Mouse (Mus musculus) heart, embryonic 10.5 days (tissue): Measurements from ENCODE around the gene Josd2. TPM values are rescaled to one million over a fixed set of nuclear protein-coding genes. Genes with fewer than 3 reads are reported as not detected.

Experiments
- DNase-seq: peaks from one replicate; pipeline ENCODE4 v3.0.0-alpha.2; 2017; ENCODE audit warnings: low spot score
- H3K27ac ChIP-seq: fragments of 300-500 bp; sonication (generic); 2 replicates; pipeline ENCODE4 v1.5.1; 2016; ENCODE audit warnings: mild to moderate bottlenecking
- H3K27me3 ChIP-seq: fragments of 300-500 bp; sonication (generic); 2 replicates; pipeline ENCODE4 v1.6.1; 2016; ENCODE audit warnings: mild to moderate bottlenecking; ENCODE audit not compliant: poor library complexity, insufficient read depth, severe bottlenecking
- H3K36me3 ChIP-seq: fragments of 300-500 bp; sonication (generic); 2 replicates; pipeline ENCODE4 v1.6.1; 2016; ENCODE audit warnings: mild to moderate bottlenecking, moderate library complexity
- H3K4me1 ChIP-seq: fragments of 300-500 bp; sonication (generic); 2 replicates; pipeline ENCODE4 v1.6.1; 2016; ENCODE audit warnings: mild to moderate bottlenecking
- H3K4me3 ChIP-seq: fragments of 300-500 bp; sonication (generic); 2 replicates; pipeline ENCODE4 v1.5.1; 2016; ENCODE audit warnings: mild to moderate bottlenecking, moderate library complexity
- H3K9me3 ChIP-seq: fragments of 300-500 bp; sonication (generic); 2 replicates; pipeline ENCODE4 v1.6.1; 2016; ENCODE audit warnings: mild to moderate bottlenecking, moderate library complexity
- WGBS: fragments of 180-500 bp; shearing (Covaris S2); methylation state at CpG from one replicate; pipeline ENCODE4 v1.1.7; 2016; 5-methylcytosine and 5-hydroxymethylcytosine counted together
- polyA plus RNA-seq: library from polyadenylated mRNA; unstranded; fragments of >200 nt; fragmentation: Nextera tagmentation; extraction: Ambion mirVana; gene quantifications from 2 replicates; pipeline ENCODE4 v1.2.1, GENCODE M21; 2016

Gene Josd2
- polyA plus RNA-seq, 1 experiment from 2014 or later = 158 TPM

DNA sequence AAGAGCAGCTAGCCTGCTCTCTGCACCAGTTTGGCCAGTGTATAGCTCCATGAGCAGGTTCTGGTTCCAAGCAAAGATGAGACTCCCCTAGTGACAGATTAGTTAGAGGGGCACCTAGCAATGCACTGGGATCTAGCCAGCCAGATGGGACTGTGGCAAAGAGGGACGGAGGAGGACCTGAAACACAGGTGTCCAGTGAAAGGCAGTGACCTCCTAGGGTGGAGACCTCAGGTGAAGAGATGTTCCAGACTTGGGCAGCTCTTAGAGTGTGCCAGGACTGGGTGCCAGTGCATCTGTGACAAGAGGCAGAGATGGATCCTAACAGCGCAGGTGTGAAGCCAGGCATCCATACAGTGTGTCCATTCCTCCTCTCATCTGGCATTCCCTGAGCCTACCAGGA is 28.1 kb upstream of the Josd2 start:
- Histone ChIP-seq H3K9me3 (no peaks in the 10 kb centered on the region), H3K4me3 (no peak overlapping the region), H3K4me1 (peaks cover 33% of the 10 kb centered on the region), H3K36me3 (no peaks in the 10 kb centered on the region), H3K27ac (no peak overlapping the region), H3K27me3 (peaks cover 95% of the 10 kb centered on the region)
- no peak for DNase-seq
- 66% methylated on average over 2 of the region's 2 CpGs for WGBS

DNA sequence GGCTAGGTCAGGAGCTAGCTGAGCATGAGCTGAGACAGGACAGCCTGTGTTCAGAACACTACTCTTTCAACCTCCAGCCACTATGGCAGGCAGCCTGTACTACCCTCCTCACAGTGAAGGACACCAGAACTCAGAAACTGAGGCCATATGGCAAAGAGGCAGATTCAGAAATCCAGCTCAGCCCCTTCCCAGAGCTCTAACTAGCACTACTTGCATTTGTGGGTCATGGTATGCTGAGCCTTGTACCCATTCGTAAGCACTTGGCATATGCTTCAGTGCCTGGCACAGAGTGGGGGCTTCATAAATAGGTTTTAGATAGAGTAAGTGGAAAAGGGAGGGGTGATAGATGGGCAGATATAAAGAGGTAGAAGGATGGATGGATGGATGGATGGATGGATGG is 27.3 kb upstream of the Josd2 start:
- no peaks in the 10 kb centered on the region for H3K36me3 ChIP-seq
- peaks cover 41% of the 10 kb centered on the region for H3K4me1 ChIP-seq
- no peak overlapping the region for H3K4me3 ChIP-seq
- no peak overlapping the region for H3K27ac ChIP-seq
- DNase-seq = no peak
- no peaks in the 10 kb centered on the region for H3K9me3 ChIP-seq
- WGBS = 80% methylated on average over 1 of the region's 1 CpGs
- H3K27me3 ChIP-seq = peaks cover 95% of the 10 kb centered on the region

GRCm38 (mm10) chr7:44441180-44441579 is 26.6 kb upstream of the Josd2 start:
- Histone ChIP-seq H3K4me3 (peak overlapping the region; percentile 63), H3K36me3 (no peaks in the 10 kb centered on the region), H3K27me3 (peaks cover 95% of the 10 kb centered on the region), H3K27ac (peak overlapping the region; percentile 90; the same call in 1 of the 2 replicates), H3K9me3 (no peaks in the 10 kb centered on the region), H3K4me1 (peaks cover 48% of the 10 kb centered on the region)
- DNase-seq = no peak
- 8% methylated on average over 1 of the region's 1 CpGs for WGBS

DNA sequence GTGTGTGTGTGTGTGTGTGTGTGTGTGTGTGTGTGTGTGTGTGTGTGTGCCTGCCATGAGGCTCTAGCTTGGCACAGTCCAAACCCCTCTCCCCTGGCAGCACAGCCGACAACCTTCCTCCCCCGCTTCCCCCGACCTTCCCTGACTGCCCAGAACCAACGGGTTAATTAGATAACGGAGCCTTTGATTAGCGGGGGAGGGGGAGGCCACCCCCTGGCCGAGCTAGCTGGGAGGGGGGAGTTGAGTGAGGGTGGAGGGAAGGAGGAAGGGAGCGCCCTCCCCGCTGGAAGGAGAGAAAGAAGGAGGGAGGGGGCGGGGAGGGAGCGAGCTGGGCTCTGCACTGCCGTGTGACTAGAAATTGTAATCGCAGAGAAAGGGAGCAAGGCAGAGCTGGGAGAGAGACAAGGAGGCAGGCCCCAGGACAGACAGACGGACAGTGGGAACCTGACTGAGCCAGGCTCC is 26.1 kb upstream of the Josd2 start:
- no peak for DNase-seq
- Histone ChIP-seq H3K4me3 (peak overlapping the region; percentile 63), H3K36me3 (no peaks in the 10 kb centered on the region), H3K9me3 (no peaks in the 10 kb centered on the region), H3K4me1 (peaks cover 53% of the 10 kb centered on the region), H3K27ac (peak overlapping the region; percentile 90), H3K27me3 (peaks cover 95% of the 10 kb centered on the region)
- 0% methylated on average over 14 of the region's 14 CpGs for WGBS

- H3K27ac ChIP-seq = peak overlapping the region; percentile 90
Observed at GRCm38 (mm10) chr7:44442407-44442821, 25.4 kb upstream of the Josd2 start.

GRCm38 (mm10) chr7:44443268-44444173 is 24.3 kb upstream of the Josd2 start:
- H3K36me3 ChIP-seq = 0 out of 2 replicates have a peak, but pooled peaks cover 2% of the 10 kb centered on the region
- H3K9me3 ChIP-seq = no peaks in the 10 kb centered on the region
- DNase-seq = no peak
- peaks cover 84% of the 10 kb centered on the region for H3K27me3 ChIP-seq
- H3K4me3 ChIP-seq = peak overlapping the region; percentile 63
- 7% methylated on average over 20 of the region's 20 CpGs for WGBS
- peaks cover 55% of the 10 kb centered on the region for H3K4me1 ChIP-seq
- H3K27ac ChIP-seq = peak overlapping the region; percentile 90

More at GRCm38 (mm10) chr7:44442407-44442821, 25.4 kb upstream of the Josd2 start:
- no peak for DNase-seq
- no peaks in the 10 kb centered on the region for H3K9me3 ChIP-seq
- H3K4me1 ChIP-seq = peaks cover 55% of the 10 kb centered on the region
- no peaks in the 10 kb centered on the region for H3K36me3 ChIP-seq
- H3K27me3 ChIP-seq = peaks cover 92% of the 10 kb centered on the region
- H3K4me3 ChIP-seq = peak overlapping the region; percentile 63
- WGBS = 0% methylated on average over 14 of the region's 14 CpGs

GRCm38 (mm10) chr7:44444886-44445527 is 22.8 kb upstream of the Josd2 start:
- Histone ChIP-seq H3K4me1 (peaks cover 55% of the 10 kb centered on the region), H3K27ac (peak overlapping the region; percentile 23; the same call in 1 of the 2 replicates), H3K4me3 (peak overlapping the region; percentile 29; the same call in 1 of the 2 replicates), H3K27me3 (peaks cover 73% of the 10 kb centered on the region), H3K9me3 (no peaks in the 10 kb centered on the region), H3K36me3 (0 out of 2 replicates have a peak, but pooled peaks cover 2% of the 10 kb centered on the region)
- no peak for DNase-seq
- 13% methylated on average over 29 of the region's 29 CpGs for WGBS

DNA sequence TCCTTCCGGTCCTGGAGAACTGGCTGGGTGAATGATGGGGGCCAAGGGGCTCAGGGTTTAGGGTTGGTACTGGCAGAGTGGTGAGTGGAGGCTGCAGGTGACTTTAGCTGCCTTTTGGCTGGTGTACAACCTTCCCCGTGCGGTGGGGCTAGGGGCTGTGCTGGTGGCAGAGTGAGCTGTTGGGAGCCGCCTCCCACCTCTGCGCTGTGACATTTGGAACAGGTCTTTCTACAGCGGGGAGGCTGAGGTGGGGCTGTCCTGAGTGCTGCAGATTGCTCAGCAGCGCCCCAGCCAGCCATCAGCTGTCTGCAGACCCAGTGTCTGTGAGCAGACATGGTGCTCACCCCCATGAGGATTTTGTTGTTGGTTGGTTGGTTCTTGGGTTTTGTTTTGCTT is 22.3 kb upstream of the Josd2 start:
- H3K27ac ChIP-seq = 0 out of 2 replicates have a peak overlapping the region, but pooled peaks have one; percentile 2
- no peak for DNase-seq
- peaks cover 68% of the 10 kb centered on the region for H3K27me3 ChIP-seq
- H3K36me3 ChIP-seq = 0 out of 2 replicates have a peak, but pooled peaks cover 2% of the 10 kb centered on the region
- no peaks in the 10 kb centered on the region for H3K9me3 ChIP-seq
- H3K4me1 ChIP-seq = peaks cover 55% of the 10 kb centered on the region
- 0 out of 2 replicates have a peak overlapping the region, but pooled peaks have one; percentile 29 for H3K4me3 ChIP-seq
- 19% methylated on average over 7 of the region's 7 CpGs for WGBS

- Histone ChIP-seq H3K4me1 (peaks cover 55% of the 10 kb centered on the region), H3K36me3 (0 out of 2 replicates have a peak, but pooled peaks cover 2% of the 10 kb centered on the region), H3K27ac (no peak overlapping the region; the same call in 1 of the 2 replicates), H3K9me3 (no peaks in the 10 kb centered on the region), H3K4me3 (no peak overlapping the region), H3K27me3 (peaks cover 60% of the 10 kb centered on the region)
- DNase-seq = no peak
- 50% methylated on average over 12 of the region's 12 CpGs for WGBS
Observed at GRCm38 (mm10) chr7:44446070-44446855, 21.5 kb upstream of the Josd2 start.

DNA sequence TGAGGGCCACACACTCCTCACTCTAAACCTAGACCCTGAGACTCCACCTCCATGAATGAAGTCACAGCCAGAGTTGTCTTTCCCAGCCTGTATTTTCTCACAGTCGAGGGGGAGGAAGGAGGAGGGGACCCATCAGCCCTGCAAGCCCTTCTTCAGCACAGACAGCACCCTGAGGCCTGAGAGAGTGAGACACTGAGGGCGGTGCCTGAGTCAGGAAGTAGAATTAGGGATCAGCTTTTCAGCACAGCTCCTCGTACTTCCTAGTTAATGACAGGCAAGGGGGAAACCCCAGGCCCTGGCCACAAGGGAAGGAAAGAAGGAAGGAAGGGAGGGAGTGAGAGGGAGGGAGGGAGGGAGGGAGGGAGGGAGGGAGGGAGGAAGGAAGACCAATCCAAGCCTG is 14.5 kb upstream of the Josd2 start:
- Histone ChIP-seq H3K27me3 (no peaks in the 10 kb centered on the region), H3K36me3 (peaks cover 9% of the 10 kb centered on the region; the same call in 1 of the 2 replicates), H3K27ac (peak overlapping the region; percentile 56; the same call in 1 of the 2 replicates), H3K9me3 (no peaks in the 10 kb centered on the region), H3K4me3 (no peak overlapping the region), H3K4me1 (peaks cover 11% of the 10 kb centered on the region)
- DNase-seq = no peak
- 12% methylated on average over 3 of the region's 3 CpGs for WGBS

- 82% methylated on average over 1 of the region's 1 CpGs for WGBS
- Histone ChIP-seq H3K4me3 (no peak overlapping the region), H3K9me3 (no peaks in the 10 kb centered on the region), H3K36me3 (peaks cover 16% of the 10 kb centered on the region), H3K4me1 (peaks cover 11% of the 10 kb centered on the region), H3K27me3 (peaks cover 22% of the 10 kb centered on the region), H3K27ac (no peak overlapping the region)
- DNase-seq = no peak
Observed at GRCm38 (mm10) chr7:44456302-44456701, 11.5 kb upstream of the Josd2 start.

DNA sequence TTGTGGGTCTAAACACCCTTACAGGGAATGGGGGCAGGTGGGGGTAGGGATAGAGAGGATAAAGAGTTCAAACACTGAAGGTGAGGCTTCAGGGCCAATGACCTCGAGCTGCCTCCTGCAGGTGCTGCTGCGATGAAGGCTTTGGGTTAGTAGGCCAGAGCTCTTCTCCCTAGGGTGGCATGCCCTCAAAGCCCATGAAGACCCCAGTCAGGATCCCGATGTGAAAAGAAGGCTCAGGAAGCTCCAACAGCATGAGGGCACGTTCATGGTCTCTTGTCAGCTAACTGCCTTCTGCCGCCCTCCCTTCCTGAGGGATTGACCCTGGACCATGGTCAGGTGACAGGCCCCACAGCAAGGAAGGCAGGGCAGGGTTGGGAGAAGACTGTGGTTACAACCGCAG is 7.7 kb upstream of the Josd2 start:
- no peak for DNase-seq
- H3K36me3 ChIP-seq = peaks cover 24% of the 10 kb centered on the region
- H3K9me3 ChIP-seq = no peaks in the 10 kb centered on the region
- 75% methylated on average over 6 of the region's 6 CpGs for WGBS
- no peak overlapping the region for H3K4me3 ChIP-seq
- H3K4me1 ChIP-seq = peaks cover 35% of the 10 kb centered on the region
- no peak overlapping the region for H3K27ac ChIP-seq
- H3K27me3 ChIP-seq = peaks cover 59% of the 10 kb centered on the region
